ENCODE assay signal across 27 mouse cellular contexts in genomic region chr6:113424187-113424586, GRCm38 (mm10). TPM values are rescaled to one million over a fixed set of nuclear protein-coding genes. Genes with fewer than 3 reads are reported as not detected.
A peak's percentile ranks its signal among the peaks of the same experiment; 100 is the strongest.
DNase-seq lines count a peak whose midpoint lies in the region; TF ChIP-seq lines count a peak whose summit lies in the region.
"Had no signal": no experiment of that assay in that cellular context is flagged by ENCODE, and none has a peak within 500 bp of the region (broad histone marks: within the 10 kb centered on the region; RNA-seq: fewer than 3 reads in every experiment).

No protein-coding gene starts in this region.

- no peak for DNase-seq in gastrocnemius, adult 2 months
- no peak for DNase-seq in gastrocnemius, postnatal 36 days
- peak; percentile 33 for DNase-seq in kidney, adult 18-20 months
- no peak for DNase-seq in kidney, adult 11 months
- DNase-seq in kidney, postnatal 14 days: peak; percentile 32
- no peak for DNase-seq in kidney, adult 8-10 months
- no peak for DNase-seq in left cerebral cortex, adult 2 months (ENCODE audit: extremely low spot score in 1 of 2, low spot score in 2 of 2)
- DNase-seq in left cerebral cortex, postnatal 36 days (ENCODE audit: low spot score in 2 of 2): no peak
- DNase-seq: adrenal gland, postnatal 10 days; adrenal gland, postnatal 36 days; B cell, adult 2 months; cerebellum, adult 18-20 months; cerebellum, adult 9-10 months; embryo, embryonic 11 days; gastrocnemius, postnatal 10 days; heart, adult 11 months; heart, postnatal 14 days; heart, postnatal 4 days had no signal

- H3K4me3 ChIP-seq in gastrocnemius, adult 2 months: no peak overlapping the region
- no peak overlapping the region for H3K4me3 ChIP-seq in left cerebral cortex, adult 2 months
- H3K4me3 ChIP-seq: embryonic facial prominence, embryonic 10.5 days; embryonic facial prominence, embryonic 13.5 days; erythroblast, embryonic 14.5 days; forebrain, embryonic 12.5 days; forebrain, embryonic 15.5 days; heart, embryonic 13.5 days had no signal

- peak; percentile 35 for TF ChIP-seq CTCF in gastrocnemius, adult 2 months (IDR thresholded peaks at IDR 0.05)
- peak; percentile 37 for TF ChIP-seq CTCF in left cerebral cortex, adult 2 months (IDR thresholded peaks at IDR 0.05)

- no peak overlapping the region for H3K27ac ChIP-seq in gastrocnemius, adult 2 months
- no peak overlapping the region for H3K27ac ChIP-seq in left cerebral cortex, adult 2 months
- H3K27ac ChIP-seq: embryonic facial prominence, embryonic 10.5 days; embryonic facial prominence, embryonic 13.5 days; forebrain, embryonic 12.5 days; forebrain, embryonic 15.5 days; heart, embryonic 13.5 days; hindbrain, embryonic 14.5 days; hindbrain, postnatal 0 days had no signal

- intact Hi-C loops in gastrocnemius, adult 2 months (cut with DNase I): no loop called here
- intact Hi-C loops in gastrocnemius, postnatal 36 days (cut with DNase I): no loop called here
- intact Hi-C loops in left cerebral cortex, adult 2 months (cut with DNase I): no loop called here
- intact Hi-C loops in left cerebral cortex, postnatal 36 days (cut with DNase I): loop anchor here (5.0 kb wide), 1 partner anchor 82 kb away; the partner anchor contains the start of gene Camk1

RNA-seq across cellular contexts. Expression of gene Rpusd3, which starts 5.0 kb away (rescaled TPM):
- 1 to 10 TPM; 7.7 to 8.3 TPM for total RNA-seq in gastrocnemius, adult 2 months (2021)
- 1 to 10 TPM; 8.1 to 8.9 TPM for total RNA-seq in gastrocnemius, postnatal 36 days (2021)
- total RNA-seq in left cerebral cortex, adult 2 months (2021): 10 to 100 TPM; 18.1 to 18.6 TPM
- total RNA-seq in left cerebral cortex, postnatal 36 days (2021): 10 to 100 TPM; 17.1 to 19.0 TPM

RNA-seq across cellular contexts. Expression of gene Cidec, which starts 11.4 kb away (rescaled TPM):
- 1 to 10 TPM in 1 of 2 experiments, under 1 TPM in 1; 0.97 to 5.0 TPM for total RNA-seq in gastrocnemius, adult 2 months (2021)
- total RNA-seq in gastrocnemius, postnatal 36 days (2021): 10 to 100 TPM in 1 of 2 experiments, 1 to 10 TPM in 1; 3.7 to 14.3 TPM
- not detected for total RNA-seq in left cerebral cortex, adult 2 months (2021)
- total RNA-seq in left cerebral cortex, postnatal 36 days (2021): not detected
- total RNA-seq: CH12.LX; hindbrain, postnatal 0 days had no signal

RNA-seq across cellular contexts. Expression of gene Jagn1, which starts 18.2 kb away (rescaled TPM):
- total RNA-seq in gastrocnemius, adult 2 months (2021): 10 to 100 TPM; 28.2 to 29.7 TPM
- total RNA-seq in gastrocnemius, postnatal 36 days (2021): 10 to 100 TPM; 24.8 to 27.9 TPM
- 10 to 100 TPM; 35.7 to 36.8 TPM for total RNA-seq in left cerebral cortex, adult 2 months (2021)
- total RNA-seq in left cerebral cortex, postnatal 36 days (2021): 10 to 100 TPM; 38.0 to 41.8 TPM

RNA-seq across cellular contexts. Expression of gene Il17re, which starts 34.1 kb away (rescaled TPM):
- under 1 TPM; 0.25 to 0.26 TPM for total RNA-seq in gastrocnemius, adult 2 months (2021)
- total RNA-seq in gastrocnemius, postnatal 36 days (2021): under 1 TPM; 0.13 to 0.15 TPM
- total RNA-seq in left cerebral cortex, adult 2 months (2021): under 1 TPM; 0.49 to 0.50 TPM
- under 1 TPM; 0.54 to 0.57 TPM for total RNA-seq in left cerebral cortex, postnatal 36 days (2021)

RNA-seq across cellular contexts. Expression of gene Ttll3, which starts 35.1 kb away (rescaled TPM):
- total RNA-seq in gastrocnemius, adult 2 months (2021): 1 to 10 TPM in 1 of 2 experiments, under 1 TPM in 1; 0.48 to 1.3 TPM
- total RNA-seq in gastrocnemius, postnatal 36 days (2021): under 1 TPM; 0.42 to 0.66 TPM
- 10 to 100 TPM; 12.2 to 17.8 TPM for total RNA-seq in left cerebral cortex, adult 2 months (2021)
- 10 to 100 TPM in 1 of 2 experiments, 1 to 10 TPM in 1; 9.3 to 14.2 TPM for total RNA-seq in left cerebral cortex, postnatal 36 days (2021)

Comparison
In these comparisons a context has a peak if more than half of its experiments do, and no peak if none do; other contexts are left out.
1. DNase-seq: peak in kidney, adult 18-20 months (single experiment) and kidney, postnatal 14 days (single experiment); none in gastrocnemius, adult 2 months (single experiment), gastrocnemius, postnatal 36 days (0 of 2), kidney, adult 11 months (single experiment), kidney, adult 8-10 months (0 of 2), left cerebral cortex, adult 2 months (0 of 2) and left cerebral cortex, postnatal 36 days (0 of 2).